ENCODE assay signal across 9 mouse cellular contexts in genomic region chr3:68693441-68694048, GRCm38 (mm10). TPM values are rescaled to one million over a fixed set of nuclear protein-coding genes. Genes with fewer than 3 reads are reported as not detected.
DNase-seq lines count a peak whose midpoint lies in the region; ATAC-seq and TF ChIP-seq lines count a peak whose summit lies in the region.
"Had no signal": no experiment of that assay in that cellular context is flagged by ENCODE, and none has a peak within 500 bp of the region (broad histone marks: within the 10 kb centered on the region; RNA-seq: fewer than 3 reads in every experiment).

No protein-coding gene starts in this region.

- ATAC-seq in midbrain, embryonic 16.5 days: 0 out of 2 replicates have a peak, but pooled peaks have one; percentile 54
- 0 out of 2 replicates have a peak, but pooled peaks have one; percentile 41 for ATAC-seq in liver, embryonic 16.5 days (ENCODE audit: low read depth)
- ATAC-seq in activated CD4-positive, CD25-positive, alpha-beta regulatory T cell, adult 4 months: no peak

- no peak for TF ChIP-seq CTCF in cerebellum, adult 2 months (IDR thresholded peaks at IDR 0.05; ENCODE audit: borderline replicate concordance, insufficient read depth, low read depth, low read length)

- H3K27ac ChIP-seq in midbrain, embryonic 16.5 days (ENCODE audit: low read length): no peak overlapping the region
- no peak overlapping the region for H3K27ac ChIP-seq in midbrain, embryonic 10.5 days (replicated peaks)
- no peak overlapping the region for H3K27ac ChIP-seq in cerebellum, adult 2 months (ENCODE audit: insufficient read depth, low read length)
- no peak overlapping the region for H3K27ac ChIP-seq in liver, embryonic 16.5 days (ENCODE audit: low read length)
- H3K27ac ChIP-seq: liver, embryonic 15.5 days had no signal

- H3K9ac ChIP-seq in midbrain, embryonic 16.5 days (ENCODE audit: low read depth, low read length): no peak overlapping the region
- no peak overlapping the region for H3K9ac ChIP-seq in liver, embryonic 16.5 days (ENCODE audit: low read depth, low read length)
- H3K9ac ChIP-seq: liver, embryonic 15.5 days had no signal

- no peaks in the 10 kb centered on the region for H3K4me1 ChIP-seq in midbrain, embryonic 16.5 days (ENCODE audit: control insufficient read depth, insufficient read depth, low read length)
- H3K4me1 ChIP-seq in midbrain, embryonic 10.5 days: peaks cover 12% of the 10 kb centered on the region
- H3K4me1 ChIP-seq in cerebellum, adult 2 months (ENCODE audit: control insufficient read depth, insufficient read depth, low read length): peaks cover 3% of the 10 kb centered on the region; the same call in 1 of the 2 replicates
- H3K4me1 ChIP-seq in liver, embryonic 16.5 days (ENCODE audit: control insufficient read depth, low read depth, low read length): no peaks in the 10 kb centered on the region
- H3K4me1 ChIP-seq: liver, embryonic 15.5 days had no signal

- no peaks in the 10 kb centered on the region for H3K27me3 ChIP-seq in midbrain, embryonic 16.5 days (ENCODE audit: control insufficient read depth, insufficient read depth, low read depth, low read length)
- no peaks in the 10 kb centered on the region for H3K27me3 ChIP-seq in midbrain, embryonic 10.5 days (ENCODE audit: low read depth, poor library complexity, severe bottlenecking)
- no peaks in the 10 kb centered on the region for H3K27me3 ChIP-seq in cerebellum, adult 2 months (ENCODE audit: control insufficient read depth, insufficient read depth, low read length)
- no peaks in the 10 kb centered on the region for H3K27me3 ChIP-seq in liver, embryonic 16.5 days (ENCODE audit: control insufficient read depth, insufficient read depth, low read depth, low read length)

- DNase-seq in midbrain, embryonic 10.5 days (ENCODE audit: low spot score): no peak
- DNase-seq in cerebellum, adult 2 months: peak; percentile 32 to 47
- DNase-seq in gastrocnemius, postnatal 36 days: peak; percentile 67 to 86
- DNase-seq in layer of hippocampus, adult 18-20 months (ENCODE audit: low spot score in 2 of 2): peak; percentile 78 to 84
- DNase-seq in right cerebral cortex, postnatal 14 days: peak; percentile 62

- H3K4me3 ChIP-seq in midbrain, embryonic 16.5 days (ENCODE audit: low read depth, low read length): no peak overlapping the region
- H3K4me3 ChIP-seq in midbrain, embryonic 10.5 days: no peak overlapping the region
- no peak overlapping the region for H3K4me3 ChIP-seq in cerebellum, adult 2 months (replicated peaks; ENCODE audit: insufficient read depth, low read depth, low read length)
- no peak overlapping the region for H3K4me3 ChIP-seq in liver, embryonic 16.5 days (ENCODE audit: low read depth, low read length)
- H3K4me3 ChIP-seq: liver, embryonic 15.5 days had no signal

- TF ChIP-seq POLR2A in cerebellum, adult 2 months (IDR thresholded peaks at IDR 0.05; ENCODE audit: borderline replicate concordance, insufficient read depth, low read length): no peak

- H3K9me3 ChIP-seq in midbrain, embryonic 16.5 days (replicated peaks; ENCODE audit: control insufficient read depth, low read length, poor library complexity, severe bottlenecking): no peaks in the 10 kb centered on the region
- H3K9me3 ChIP-seq in midbrain, embryonic 10.5 days (replicated peaks): no peaks in the 10 kb centered on the region
- H3K9me3 ChIP-seq in liver, embryonic 16.5 days (replicated peaks; ENCODE audit: control insufficient read depth, low read length): no peaks in the 10 kb centered on the region
- H3K9me3 ChIP-seq: liver, embryonic 15.5 days had no signal

- intact Hi-C loops in gastrocnemius, postnatal 36 days (cut with DNase I): no loop called here

- H3K4me2 ChIP-seq in midbrain, embryonic 16.5 days (ENCODE audit: low read length): no peak overlapping the region
- H3K4me2 ChIP-seq in liver, embryonic 16.5 days (ENCODE audit: low read depth, low read length): no peak overlapping the region

- WGBS in midbrain, embryonic 16.5 days: 43% methylated on average over 11 of the region's 11 CpGs
- 49% methylated on average over 11 of the region's 11 CpGs for WGBS in midbrain, embryonic 10.5 days
- 36% methylated on average over 11 of the region's 11 CpGs for WGBS in cerebellum, adult 2 months
- 22% methylated on average over 11 of the region's 11 CpGs for WGBS in liver, embryonic 16.5 days (ENCODE audit: insufficient replicate concordance)

- H3K36me3 ChIP-seq in midbrain, embryonic 16.5 days (ENCODE audit: control insufficient read depth, insufficient read depth, low read length): no peaks in the 10 kb centered on the region
- no peaks in the 10 kb centered on the region for H3K36me3 ChIP-seq in midbrain, embryonic 10.5 days
- H3K36me3 ChIP-seq in liver, embryonic 16.5 days (ENCODE audit: control insufficient read depth, insufficient read depth): no peaks in the 10 kb centered on the region
- H3K36me3 ChIP-seq: liver, embryonic 15.5 days had no signal

RNA-seq across cellular contexts. Expression of gene Il12a, which starts 3.1 kb away (rescaled TPM):
- 0.28 TPM in 1 of 2 replicates, not detected in the other for polyA plus RNA-seq in midbrain, embryonic 16.5 days (2015; fragmentation: Nextera tagmentation; extraction: Ambion mirVana)
- not detected in 2 replicates for polyA plus RNA-seq in midbrain, embryonic 10.5 days (2016; fragmentation: Nextera tagmentation; extraction: Ambion mirVana)
- 0.68 and 1.1 TPM in 2 replicates for polyA plus RNA-seq in cerebellum, adult 2 months (2012; rRNA removed)
- 1 to 10 TPM; 3.9 to 7.3 TPM for total RNA-seq in gastrocnemius, postnatal 36 days (2021)
- 1 to 10 TPM in 1 of 2 experiments, under 1 TPM in 1; 0.76 to 1.0 TPM for total RNA-seq in layer of hippocampus, adult 18-20 months (2021)
- 1.8 and 2.1 TPM in 2 replicates for polyA plus RNA-seq in liver, embryonic 16.5 days (2015; fragmentation: Nextera tagmentation; extraction: Ambion mirVana)
- not detected for polyA plus RNA-seq in activated CD4-positive, CD25-positive, alpha-beta regulatory T cell, adult 4 months (2017; shearing (Covaris generic))
